Mouse (Mus musculus): ENCODE measurements around the gene Rnase13. TPM values are rescaled to one million over a fixed set of nuclear protein-coding genes. Genes with fewer than 3 reads are reported as not detected.
A peak's percentile ranks its signal among the peaks of the same experiment; 100 is the strongest.

The Rnase13 gene
- polyA plus RNA-seq, 2 experiments = not detected

- no peak for TF ChIP-seq CTCF (IDR thresholded peaks at IDR 0.05; ENCODE audit: low read depth)
- 51% methylated on average over 9 of the region's 9 CpGs for WGBS (ENCODE audit: insufficient replicate concordance)
- ATAC-seq (ENCODE audit: insufficient read depth) = no peak
- H3K27ac ChIP-seq = no peak overlapping the region
- no peak for DNase-seq (ENCODE audit: low read depth in 3 of 3, low spot score in 3 of 3)
- H3K4me2 ChIP-seq (ENCODE audit: low read depth) = peak overlapping the region; percentile 8; the same call in 1 of the 2 replicates
- no peaks in the 10 kb centered on the region for H3K9me3 ChIP-seq (ENCODE audit: control insufficient read depth, low read length)
- no peaks in the 10 kb centered on the region for H3K27me3 ChIP-seq (ENCODE audit: control insufficient read depth, insufficient read depth, low read length)
- H3K36me3 ChIP-seq (replicated peaks; ENCODE audit: control insufficient read depth, insufficient read depth, low read depth) = no peaks in the 10 kb centered on the region
- no peak overlapping the region for H3K4me3 ChIP-seq (ENCODE audit: insufficient read depth in 1 of 2, low read depth in 2 of 2, low read length in 2 of 2)
- H3K4me1 ChIP-seq (replicated peaks; ENCODE audit: control insufficient read depth in 2 of 2, insufficient read depth in 2 of 2, low read length in 1 of 2) = peaks cover 0 to 6% of the 10 kb centered on the region in 2 experiments; a peak in 1 of 4 replicates
- no peak overlapping the region for H3K9ac ChIP-seq (replicated peaks)
Observed at GRCm38 (mm10) chr14:51941577-51941976, 19.0 kb upstream of the Rnase13 start.

GRCm38 (mm10) chr14:51940944-51941560 is 18.5 kb upstream of the Rnase13 start:
- Histone ChIP-seq H3K4me3 (ENCODE audit: insufficient read depth in 1 of 2, low read depth in 2 of 2, low read length in 2 of 2) (no peak overlapping the region), H3K9ac (replicated peaks) (no peak overlapping the region), H3K4me2 (ENCODE audit: low read depth) (peak overlapping the region; percentile 8; the same call in 1 of the 2 replicates), H3K27ac (no peak overlapping the region), H3K27me3 (ENCODE audit: control insufficient read depth, insufficient read depth, low read length) (no peaks in the 10 kb centered on the region), H3K4me1 (replicated peaks; ENCODE audit: control insufficient read depth in 2 of 2, insufficient read depth in 2 of 2, low read length in 1 of 2) (peaks cover 0 to 6% of the 10 kb centered on the region in 2 experiments; a peak in 1 of 4 replicates), H3K9me3 (ENCODE audit: control insufficient read depth, low read length) (no peaks in the 10 kb centered on the region), H3K36me3 (replicated peaks; ENCODE audit: control insufficient read depth, insufficient read depth, low read depth) (no peaks in the 10 kb centered on the region)
- ATAC-seq (ENCODE audit: insufficient read depth) (no peak), DNase-seq (ENCODE audit: low read depth in 3 of 3, low spot score in 3 of 3) (no peak)
- 35% methylated on average over 8 of the region's 8 CpGs for WGBS (ENCODE audit: insufficient replicate concordance)
- TF ChIP-seq CTCF (IDR thresholded peaks at IDR 0.05; ENCODE audit: low read depth) = no peak

- no peaks in the 10 kb centered on the region for H3K9me3 ChIP-seq (ENCODE audit: control insufficient read depth, low read length)
- no peak overlapping the region for H3K4me3 ChIP-seq (ENCODE audit: insufficient read depth in 1 of 2, low read depth in 2 of 2, low read length in 2 of 2)
- no peak overlapping the region for H3K27ac ChIP-seq
- H3K36me3 ChIP-seq (replicated peaks; ENCODE audit: control insufficient read depth, insufficient read depth, low read depth) = no peaks in the 10 kb centered on the region
- 75% methylated on average over 9 of the region's 9 CpGs for WGBS (ENCODE audit: insufficient replicate concordance)
- no peak for ATAC-seq (ENCODE audit: insufficient read depth)
- no peak overlapping the region for H3K9ac ChIP-seq (replicated peaks)
- TF ChIP-seq CTCF (IDR thresholded peaks at IDR 0.05; ENCODE audit: low read depth) (no peak), EP300 (IDR thresholded peaks at IDR 0.05; ENCODE audit: low read depth) (no peak)
- H3K4me2 ChIP-seq (ENCODE audit: low read depth) = no peak overlapping the region
- no peaks in the 10 kb centered on the region for H3K27me3 ChIP-seq (ENCODE audit: control insufficient read depth, insufficient read depth, low read length)
- peaks cover 0 to 6% of the 10 kb centered on the region in 2 experiments; a peak in 1 of 4 replicates for H3K4me1 ChIP-seq (replicated peaks; ENCODE audit: control insufficient read depth in 2 of 2, insufficient read depth in 2 of 2, low read length in 1 of 2)
- no peak for DNase-seq (ENCODE audit: low read depth in 3 of 3, low spot score in 3 of 3)
Observed at GRCm38 (mm10) chr14:51939005-51939404, 16.4 kb upstream of the Rnase13 start.

- Histone ChIP-seq H3K9ac (replicated peaks) (no peak overlapping the region), H3K27ac (no peak overlapping the region), H3K36me3 (replicated peaks; ENCODE audit: control insufficient read depth, insufficient read depth, low read depth) (no peaks in the 10 kb centered on the region), H3K9me3 (ENCODE audit: control insufficient read depth, low read length) (no peaks in the 10 kb centered on the region), H3K27me3 (ENCODE audit: control insufficient read depth, insufficient read depth, low read length) (no peaks in the 10 kb centered on the region), H3K4me1 (replicated peaks; ENCODE audit: control insufficient read depth in 2 of 2, insufficient read depth in 2 of 2, low read length in 1 of 2) (peaks cover 0 to 9% of the 10 kb centered on the region in 2 experiments; a peak in 1 of 4 replicates), H3K4me2 (ENCODE audit: low read depth) (no peak overlapping the region), H3K4me3 (ENCODE audit: insufficient read depth in 1 of 2, low read depth in 2 of 2, low read length in 2 of 2) (no peak overlapping the region)
- WGBS (ENCODE audit: insufficient replicate concordance) = 38% methylated on average over 10 of the region's 10 CpGs
- no peak for ATAC-seq (ENCODE audit: insufficient read depth)
- TF ChIP-seq CTCF (IDR thresholded peaks at IDR 0.05; ENCODE audit: low read depth) (no peak), EP300 (IDR thresholded peaks at IDR 0.05; ENCODE audit: low read depth) (no peak)
- DNase-seq (ENCODE audit: low read depth in 3 of 3, low spot score in 3 of 3) = no peak
Observed at GRCm38 (mm10) chr14:51932092-51933020, 9.8 kb upstream of the Rnase13 start.

DNA sequence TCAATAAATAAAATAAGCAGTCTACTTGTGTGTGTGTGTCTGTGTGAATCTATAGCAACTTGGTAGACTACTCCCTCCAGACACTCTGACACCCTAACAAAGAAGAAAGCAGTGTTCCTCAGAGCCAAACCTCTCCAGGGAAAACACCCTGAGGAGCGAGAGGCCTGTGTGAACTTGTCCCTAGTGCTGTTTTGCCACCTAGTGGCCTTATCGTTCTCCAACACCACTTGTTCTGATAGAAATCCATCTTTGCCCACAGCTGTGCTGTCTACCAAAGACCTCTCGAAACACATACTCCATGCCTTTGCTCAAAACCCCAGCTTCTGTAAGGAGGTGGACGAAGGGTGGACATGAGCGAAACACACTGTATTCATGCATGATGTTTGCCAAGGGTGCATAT is 8.3 kb upstream of the Rnase13 start:
- Histone ChIP-seq H3K9me3 (ENCODE audit: control insufficient read depth, low read length) (no peaks in the 10 kb centered on the region), H3K4me3 (ENCODE audit: insufficient read depth in 1 of 2, low read depth in 2 of 2, low read length in 2 of 2) (no peak overlapping the region), H3K36me3 (replicated peaks; ENCODE audit: control insufficient read depth, insufficient read depth, low read depth) (no peaks in the 10 kb centered on the region), H3K27ac (no peak overlapping the region), H3K4me1 (replicated peaks; ENCODE audit: control insufficient read depth in 2 of 2, insufficient read depth in 2 of 2, low read length in 1 of 2) (peaks cover 0 to 9% of the 10 kb centered on the region in 2 experiments; a peak in 1 of 4 replicates), H3K4me2 (ENCODE audit: low read depth) (no peak overlapping the region), H3K9ac (replicated peaks) (no peak overlapping the region), H3K27me3 (ENCODE audit: control insufficient read depth, insufficient read depth, low read length) (no peaks in the 10 kb centered on the region)
- no peak for DNase-seq (ENCODE audit: low read depth in 3 of 3, low spot score in 3 of 3)
- TF ChIP-seq CTCF (IDR thresholded peaks at IDR 0.05; ENCODE audit: low read depth) (peak; percentile 63), EP300 (IDR thresholded peaks at IDR 0.05; ENCODE audit: low read depth) (no peak)
- 28% methylated on average over 5 of the region's 5 CpGs for WGBS (ENCODE audit: insufficient replicate concordance)
- 0 out of 2 replicates have a peak, but pooled peaks have one; percentile 33 for ATAC-seq (ENCODE audit: insufficient read depth)

All from liver, embryonic 14.5 days (tissue).